Mouse (Mus musculus) adrenal gland, postnatal 25 days (tissue): Measurements from ENCODE around the gene Nap1l4. TPM values are rescaled to one million over a fixed set of nuclear protein-coding genes. Genes with fewer than 3 reads are reported as not detected.
A peak's percentile ranks its signal among the peaks of the same experiment; 100 is the strongest.

Source experiments
- DNase-seq: peaks from one replicate; pipeline ENCODE4 v3.0.0; 2021; ENCODE audit warnings: mixed read lengths
- total RNA-seq: library from RNA; stranded (reverse); gene quantifications from 2 replicates; pipeline ENCODE4 v1.2.3, GENCODE M21; 2021

Gene Nap1l4
- total RNA-seq, 1 experiment from 2014 or later, result 135 TPM

DNA sequence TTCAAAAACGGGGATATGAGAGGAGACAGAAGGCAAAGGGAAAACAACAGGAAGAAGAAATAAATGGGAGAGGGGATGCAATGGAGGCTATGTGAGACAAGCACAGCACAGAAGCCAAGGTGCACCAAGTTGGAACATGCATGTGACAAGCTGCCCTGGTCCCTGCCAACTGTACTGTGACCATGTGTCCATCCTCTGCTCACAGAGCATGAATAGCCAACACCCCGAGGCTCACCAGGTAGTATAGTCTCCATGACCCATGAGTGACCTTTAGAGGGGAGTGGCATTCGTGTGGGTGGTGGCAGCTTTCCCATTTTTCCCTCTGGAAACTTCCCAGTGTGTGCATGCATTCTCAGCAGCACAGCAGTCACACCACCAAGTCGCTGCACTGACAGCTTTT is 29.6 kb downstream of the Nap1l4 start:
- DNase-seq, result no peak

DNA sequence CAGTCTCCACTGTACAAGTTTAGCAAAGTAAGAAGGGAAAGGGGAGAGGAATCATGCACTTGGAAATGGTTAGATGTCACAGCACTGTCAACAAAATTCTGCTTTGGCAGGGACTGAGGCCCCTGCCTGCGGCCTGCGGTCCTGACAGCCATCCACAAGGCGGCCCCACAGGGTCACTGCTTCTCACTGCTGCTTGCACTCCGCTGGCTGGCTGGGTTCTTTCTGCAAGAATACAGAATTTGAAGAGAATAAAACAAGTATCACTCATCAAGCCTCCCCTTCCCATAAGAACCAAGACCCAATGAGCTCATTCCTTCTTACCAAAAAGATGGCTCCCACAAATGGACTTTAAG is 34.5 kb downstream of the Nap1l4 start:
- DNase-seq, result no peak

DNA sequence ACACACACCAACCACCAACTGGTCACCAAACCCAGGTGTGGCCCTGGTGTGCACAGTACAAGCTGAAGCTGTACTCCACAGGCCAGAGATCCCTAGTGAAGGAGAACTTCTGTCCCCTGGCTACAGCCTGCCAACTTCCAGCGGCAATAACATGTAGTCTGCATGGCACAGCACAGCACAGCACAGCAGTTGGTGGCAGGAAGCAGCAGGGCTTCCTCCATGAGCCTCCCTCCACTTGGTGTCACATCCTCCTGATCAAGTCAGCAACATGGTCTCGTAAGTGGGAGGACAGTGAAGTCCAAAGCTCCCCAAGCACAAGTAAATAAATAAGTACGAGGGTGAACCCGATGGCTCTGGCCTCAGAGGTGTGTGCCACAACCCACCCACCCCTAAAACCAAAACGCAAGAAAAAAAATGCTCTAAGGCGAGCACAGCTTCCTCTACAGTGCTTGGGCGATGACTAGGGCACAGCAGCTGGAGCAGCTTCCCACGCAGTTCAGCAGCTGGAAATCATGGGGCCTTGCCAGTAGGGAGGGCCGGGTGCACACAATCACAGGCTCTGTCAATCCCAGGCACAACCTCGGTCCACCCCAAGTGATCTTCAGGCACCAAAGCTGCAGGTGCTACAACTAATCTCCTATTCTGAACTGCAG is 35.0 kb downstream of the Nap1l4 start:
- DNase-seq, result no peak

DNA sequence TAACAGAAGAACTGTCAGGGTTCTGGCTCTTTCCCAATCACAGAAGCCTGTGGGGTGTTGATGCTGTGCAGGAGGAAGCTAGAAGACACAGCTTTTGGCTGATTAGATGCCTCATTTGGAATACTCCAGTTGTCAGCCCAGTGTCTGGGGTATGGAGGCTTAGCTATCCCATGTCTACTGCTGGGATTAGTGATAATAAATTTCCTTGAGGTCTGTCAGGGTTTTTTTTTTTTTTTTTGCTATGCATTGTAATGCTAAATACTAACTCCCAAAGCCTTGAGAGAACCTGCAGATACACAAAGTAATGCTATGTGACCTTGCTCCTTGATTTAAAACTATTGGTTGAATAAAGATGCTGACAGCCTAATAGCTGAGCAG is 37.6 kb downstream of the Nap1l4 start:
- no peak for DNase-seq

DNA sequence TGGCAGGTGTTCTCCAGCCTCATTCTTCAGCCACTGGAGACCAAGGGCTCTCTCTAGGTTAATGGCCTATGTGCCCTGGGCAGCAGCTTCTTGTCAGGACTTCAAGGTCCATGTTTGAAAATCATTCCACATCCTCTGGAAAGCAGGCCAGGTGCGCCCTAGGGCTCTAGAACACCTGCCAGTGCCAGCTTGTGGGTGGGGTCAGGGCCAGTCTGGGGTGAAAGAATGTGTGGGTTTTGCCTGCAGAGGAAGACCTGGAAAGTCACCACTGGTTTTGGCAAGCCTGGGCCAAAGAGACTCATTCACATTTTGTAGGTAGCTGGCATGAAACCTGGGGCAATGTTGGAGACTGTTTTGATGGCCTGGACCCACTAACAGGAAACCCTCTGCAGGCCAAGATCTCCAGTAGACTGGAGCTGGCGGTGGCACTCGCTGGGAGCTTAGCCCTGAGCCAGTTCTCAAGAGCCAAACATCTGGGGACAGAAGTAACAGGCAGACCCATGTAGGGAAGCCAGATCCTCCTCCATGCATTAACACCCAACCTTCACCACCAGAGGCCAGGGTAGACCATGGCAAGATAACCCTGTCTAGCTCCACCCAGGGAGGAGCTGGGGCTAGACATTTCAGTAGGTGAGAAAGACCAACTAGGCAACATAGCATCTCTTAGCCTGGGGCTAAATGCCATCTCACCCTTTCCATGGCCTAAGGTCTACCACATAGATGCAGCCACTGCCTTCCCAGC is 38.1 kb downstream of the Nap1l4 start:
- no peak for DNase-seq

DNA sequence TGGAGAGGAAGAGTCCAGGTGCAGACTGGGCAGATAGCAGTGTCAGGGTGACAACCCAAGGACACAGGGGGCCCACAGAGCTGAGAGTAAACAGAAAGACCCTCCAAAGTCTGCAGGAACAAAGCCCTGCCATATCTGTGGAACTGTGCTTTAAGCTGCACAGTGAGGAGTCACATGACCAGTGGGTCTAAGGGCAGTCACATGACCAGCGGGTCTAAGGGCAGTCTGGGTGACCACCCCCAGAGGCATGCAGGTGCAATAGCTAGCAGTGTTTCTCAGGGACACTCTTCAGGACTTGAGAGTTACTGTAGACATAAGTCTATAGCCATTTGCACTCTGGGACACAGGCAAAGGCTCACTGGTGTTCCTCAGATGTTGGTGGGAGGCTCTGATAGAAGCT is 39.3 kb downstream of the Nap1l4 start:
- DNase-seq, result no peak

DNA sequence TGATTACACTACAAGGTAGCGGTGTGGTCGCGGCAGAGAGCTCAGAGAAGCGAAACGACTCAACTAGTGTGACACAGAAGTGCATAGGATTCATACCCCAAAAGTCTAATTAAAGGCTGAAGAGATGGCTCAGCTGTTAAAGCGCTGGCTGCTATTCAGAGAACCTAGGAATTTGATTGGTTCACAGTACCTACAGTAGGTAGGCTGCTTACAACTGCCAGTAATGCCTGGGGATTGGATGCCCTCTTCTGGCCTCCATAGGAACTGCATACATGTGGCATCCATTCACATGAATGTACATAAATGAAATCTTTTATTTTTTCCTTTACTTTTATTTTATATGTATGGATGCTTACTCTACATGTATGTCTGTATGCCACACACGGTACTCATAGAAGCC is 42.2 kb downstream of the Nap1l4 start:
- DNase-seq, result peak; percentile 55

DNA sequence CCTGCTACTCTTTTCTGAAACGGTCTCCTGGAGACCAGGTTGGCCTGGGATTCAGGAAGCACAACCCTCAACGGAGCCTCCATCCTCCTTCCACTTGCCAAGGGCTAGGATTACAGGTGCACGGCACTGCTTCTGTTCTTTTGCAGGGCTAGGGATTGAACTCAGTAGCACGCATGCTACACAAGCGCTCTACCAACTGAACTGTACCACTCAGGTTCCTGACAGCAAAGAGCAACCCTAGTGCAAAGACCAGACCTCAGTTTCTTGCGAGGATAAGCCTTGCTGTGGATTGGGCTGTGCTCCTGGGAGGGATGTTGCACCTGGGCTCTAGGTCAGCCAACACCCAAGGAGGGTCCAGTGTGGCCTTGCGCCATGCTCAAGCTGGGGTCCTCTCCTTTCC is 42.6 kb downstream of the Nap1l4 start:
- DNase-seq, result no peak

DNA sequence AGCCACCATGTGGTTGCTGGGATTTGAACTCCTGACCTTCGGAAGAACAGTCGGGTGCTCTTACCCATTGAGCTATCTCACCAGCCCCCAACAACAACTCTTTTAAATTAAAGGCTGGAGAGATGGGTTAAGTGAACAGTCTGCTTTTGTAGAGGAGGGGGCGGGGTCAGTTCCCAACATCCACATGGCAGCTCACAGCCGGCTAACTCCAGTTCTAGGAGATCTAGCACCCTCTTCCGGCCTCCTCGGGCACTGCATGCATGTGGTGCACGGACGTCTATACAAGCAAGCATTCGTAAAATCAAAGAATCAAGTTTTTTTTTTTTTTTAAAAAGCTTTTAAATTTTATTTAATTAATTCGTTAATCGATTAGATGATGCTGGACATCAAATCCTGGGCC is 43.1 kb downstream of the Nap1l4 start:
- peak; percentile 82 for DNase-seq

DNA sequence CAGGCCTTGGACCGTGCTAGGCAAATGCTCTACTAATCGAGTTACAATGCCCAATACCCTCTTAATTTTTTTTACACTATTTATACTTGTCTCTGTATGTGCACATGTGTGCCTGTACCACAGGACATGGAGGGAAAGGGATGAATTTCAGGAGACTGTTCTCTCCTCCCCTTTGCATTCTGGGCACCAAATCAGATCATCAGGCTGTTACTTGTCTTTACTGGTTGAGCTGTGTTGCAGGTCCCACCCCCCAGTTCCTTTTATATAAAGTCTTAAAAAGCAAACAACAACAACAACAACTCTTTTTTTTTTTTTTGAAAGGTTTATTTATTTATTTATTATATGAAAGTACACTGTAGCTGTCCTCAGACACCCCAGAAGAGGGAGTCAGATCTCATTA is 43.5 kb downstream of the Nap1l4 start:
- no peak for DNase-seq

DNA sequence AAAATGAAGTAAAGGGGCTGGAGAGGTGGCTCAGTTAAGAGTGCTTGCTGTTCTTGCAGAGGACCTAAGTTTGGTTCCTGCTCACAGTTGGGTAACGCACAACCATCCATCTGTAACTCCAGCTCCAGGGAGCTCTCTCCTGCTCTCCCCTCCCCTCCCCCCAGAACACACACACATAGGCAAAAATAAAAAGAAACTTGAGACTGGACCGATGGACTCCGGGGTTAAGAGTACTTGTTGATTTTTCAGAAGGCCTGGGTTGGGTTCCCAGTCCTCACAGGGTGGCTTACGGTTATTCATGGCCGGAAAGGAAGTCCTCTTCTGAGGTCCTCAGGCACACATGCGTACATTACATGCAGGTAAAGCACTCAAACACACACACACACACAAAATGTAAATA is 45.0 kb downstream of the Nap1l4 start:
- no peak for DNase-seq

DNA sequence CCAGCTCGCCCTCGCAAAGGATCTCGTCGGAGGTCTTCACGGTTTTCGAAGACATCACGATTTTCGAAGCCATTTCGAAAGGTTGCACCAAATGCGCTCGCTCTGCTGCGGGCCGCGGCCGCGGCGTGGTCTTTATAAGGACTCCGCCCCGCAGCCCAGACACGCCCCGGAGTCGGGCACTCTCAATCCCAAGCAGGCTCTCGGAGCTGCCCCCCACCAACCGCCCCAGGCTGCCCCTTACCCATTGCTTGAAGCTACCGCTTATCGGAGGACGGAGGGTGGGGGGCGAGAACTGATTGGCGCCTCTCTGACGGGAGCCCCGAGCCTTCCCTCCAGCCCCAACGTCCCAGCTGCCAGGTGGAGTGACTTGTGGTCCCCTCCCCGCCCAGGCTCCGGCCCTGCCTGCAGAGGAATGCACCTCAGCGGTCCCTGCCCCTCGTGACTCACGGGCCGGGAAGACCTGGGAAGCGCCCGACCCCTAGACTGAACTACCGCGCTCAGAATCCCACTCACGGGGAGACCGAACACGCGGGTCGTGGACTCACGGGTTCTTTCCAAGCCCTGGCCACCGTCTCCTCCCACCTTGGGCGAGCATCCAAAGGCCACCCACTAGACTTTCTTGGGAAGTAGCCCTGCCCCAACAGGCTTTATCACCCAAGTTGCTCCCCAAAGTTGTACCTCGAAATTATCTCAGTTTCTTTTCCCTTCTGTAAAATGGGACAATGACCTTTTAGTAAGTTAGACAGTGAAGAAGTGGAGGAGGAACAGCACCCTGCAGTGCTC is 46.3 kb downstream of the Nap1l4 start, which contains the start of gene Phlda2:
TSS of gene Phlda2 (minus strand) at position 733 of the 783 bp plus-strand sequence.
- peak; percentile 31 for DNase-seq

DNA sequence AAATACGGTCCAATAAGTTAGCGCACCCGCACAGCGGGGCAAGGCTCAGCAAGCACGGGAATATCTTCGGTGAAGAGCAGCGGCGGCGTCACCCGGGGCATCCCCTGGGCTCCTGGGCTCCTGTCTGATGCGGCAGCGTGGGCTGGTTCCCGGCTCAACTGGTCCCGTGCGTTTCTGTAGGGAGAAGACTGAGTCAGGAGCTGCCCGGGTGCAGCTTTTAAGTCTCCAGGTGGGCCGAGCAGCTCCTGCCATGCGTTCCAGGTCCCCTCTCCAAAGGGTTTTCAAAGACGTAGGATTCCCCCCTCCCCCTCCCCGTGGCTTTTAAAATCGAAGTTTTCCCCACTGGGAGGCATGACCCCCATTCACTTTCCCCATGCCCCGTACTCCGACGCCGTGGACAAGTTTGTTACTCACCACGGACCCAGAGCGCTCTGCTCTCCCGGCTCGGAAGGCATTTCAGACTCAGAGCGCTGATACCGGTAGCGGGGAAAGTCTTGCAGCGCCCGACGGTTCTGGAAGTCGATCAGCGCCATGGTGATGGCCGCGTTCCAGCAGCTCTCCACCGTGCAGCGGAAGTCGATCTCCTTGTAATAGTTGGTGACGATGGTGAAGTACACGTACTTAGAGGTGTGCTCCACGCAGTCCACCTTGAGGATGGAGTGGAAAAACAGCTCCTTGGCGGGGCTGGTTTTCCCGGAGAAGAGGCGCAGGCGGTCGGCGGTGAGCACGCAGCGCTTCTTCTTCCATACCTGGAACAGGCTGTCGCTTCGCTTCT is 47.1 kb downstream of the Nap1l4 start:
- peak; percentile 66 for DNase-seq

DNA sequence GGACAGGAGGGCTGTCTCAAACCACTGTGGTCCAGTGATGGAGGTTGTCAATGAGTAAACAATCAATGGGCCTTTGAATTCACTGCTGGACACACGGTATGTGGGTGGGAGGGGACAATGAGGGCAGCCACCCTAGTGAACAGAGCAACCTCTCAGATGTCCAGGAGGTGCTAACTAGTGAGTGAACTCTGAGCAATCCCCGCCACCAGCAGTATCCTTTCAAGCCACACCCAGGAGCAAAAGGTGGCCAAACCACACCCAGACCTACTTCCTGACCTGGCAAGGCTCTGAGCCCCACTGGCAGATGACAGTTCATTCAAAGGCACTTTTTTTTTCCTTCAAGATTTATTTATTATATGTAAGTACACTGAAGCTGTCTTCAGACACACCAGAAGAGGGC is 48.0 kb downstream of the Nap1l4 start:
- no peak for DNase-seq

DNA sequence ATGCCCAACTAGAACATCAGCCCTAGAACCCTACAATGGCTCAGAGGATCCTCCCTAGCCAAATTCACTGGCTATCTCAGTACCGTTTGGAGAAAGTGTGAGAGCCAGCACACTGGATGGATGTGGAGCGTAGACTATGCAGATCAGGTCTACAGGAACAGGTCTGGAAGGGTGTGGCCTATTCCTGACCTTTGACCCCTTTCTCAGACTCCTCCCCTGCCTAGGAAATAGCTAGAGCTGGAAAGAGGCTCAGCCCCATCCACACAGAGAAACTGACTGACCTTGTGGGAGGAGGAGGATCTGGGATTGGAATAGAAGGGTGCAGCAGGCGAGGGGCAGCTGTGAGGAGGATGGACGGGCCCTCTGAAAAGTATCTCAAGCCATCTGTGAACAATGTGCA is 50.3 kb downstream of the Nap1l4 start:
- DNase-seq, result no peak

DNA sequence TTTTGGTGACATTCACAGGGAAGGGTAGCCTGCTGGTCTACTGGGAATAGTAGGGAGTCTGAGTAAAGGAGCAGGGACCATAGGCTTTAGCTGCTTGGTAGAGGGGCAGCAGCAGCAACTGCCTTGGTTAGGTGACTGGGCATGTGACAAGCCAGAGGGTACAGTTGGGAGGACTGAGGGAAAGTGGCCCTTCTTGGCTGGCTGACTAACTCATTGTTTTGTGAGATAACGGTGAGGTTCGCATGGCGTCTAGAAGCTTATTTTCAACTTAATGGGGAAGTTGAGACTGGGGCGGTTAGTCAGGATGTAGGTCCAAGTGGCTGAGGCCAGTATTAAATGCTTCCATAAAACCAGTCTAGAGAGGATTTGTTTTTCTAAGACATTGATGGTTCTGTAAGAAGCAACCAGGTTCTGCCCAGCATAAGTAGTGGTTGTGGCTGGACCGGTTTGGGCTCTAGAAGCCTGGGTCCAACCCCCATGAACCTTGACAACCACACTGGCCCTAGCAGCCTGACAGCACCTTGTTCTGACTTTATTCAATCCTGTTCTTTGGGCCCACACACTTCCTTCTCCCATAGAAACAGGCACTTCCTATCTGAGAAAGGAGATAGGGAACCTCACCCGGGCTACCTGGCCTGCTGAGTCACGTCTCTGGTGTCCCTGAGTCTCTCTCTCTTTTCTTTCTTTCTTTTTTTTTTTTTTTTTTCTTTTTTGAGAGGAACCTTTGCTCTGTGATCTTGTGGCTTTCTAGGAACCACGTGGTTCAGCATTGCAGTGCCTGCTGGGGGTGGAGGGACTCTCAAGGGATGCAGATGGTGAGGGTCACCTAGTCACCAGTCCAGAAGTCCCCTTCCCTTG is 53.6 kb downstream of the Nap1l4 start:
- no peak for DNase-seq

DNA sequence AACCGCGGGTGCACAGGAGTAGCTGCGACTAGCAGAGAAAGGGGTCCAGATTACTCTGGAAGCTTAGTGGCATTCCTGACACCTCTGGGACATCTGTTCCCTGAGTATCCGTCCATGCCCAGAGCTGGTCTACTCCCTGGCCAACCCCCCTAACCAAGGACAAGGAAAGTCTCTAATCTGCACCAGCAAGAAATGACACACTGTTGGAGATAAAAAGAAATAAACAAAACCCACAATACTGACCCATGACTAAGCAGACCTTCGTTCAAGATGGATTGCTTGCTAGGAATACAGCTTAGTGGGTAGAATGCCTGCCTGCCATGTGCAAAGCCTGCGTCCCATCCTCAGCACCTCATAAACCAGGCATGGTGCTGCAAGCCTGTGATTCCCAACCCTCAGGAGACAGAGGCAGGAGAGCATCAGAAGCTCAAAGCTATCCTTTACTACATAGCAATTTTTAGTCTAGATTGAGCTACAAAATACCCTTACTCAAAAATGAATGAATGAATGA is 55.2 kb downstream of the Nap1l4 start:
- no peak for DNase-seq

DNA sequence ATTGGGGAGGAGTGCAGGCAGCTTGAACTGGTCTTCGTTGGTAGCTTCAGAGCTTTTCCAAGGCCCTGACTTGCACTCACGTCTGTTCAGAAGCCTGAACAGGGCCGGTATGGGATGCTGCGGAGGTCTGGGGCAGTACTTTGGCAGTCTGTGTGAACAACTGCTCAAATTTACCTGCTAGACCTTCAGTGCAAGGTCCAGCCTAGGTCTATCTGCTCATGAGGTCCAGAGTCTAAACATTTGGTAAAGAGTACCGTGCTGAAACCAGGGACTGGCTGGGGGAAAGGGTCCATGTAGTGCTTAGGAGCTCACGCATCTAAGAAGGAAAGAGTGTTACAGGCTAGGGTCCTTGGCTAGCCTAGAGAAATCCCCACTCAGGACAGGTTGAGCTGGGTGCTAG is 59.2 kb downstream of the Nap1l4 start:
- DNase-seq, result no peak

DNA sequence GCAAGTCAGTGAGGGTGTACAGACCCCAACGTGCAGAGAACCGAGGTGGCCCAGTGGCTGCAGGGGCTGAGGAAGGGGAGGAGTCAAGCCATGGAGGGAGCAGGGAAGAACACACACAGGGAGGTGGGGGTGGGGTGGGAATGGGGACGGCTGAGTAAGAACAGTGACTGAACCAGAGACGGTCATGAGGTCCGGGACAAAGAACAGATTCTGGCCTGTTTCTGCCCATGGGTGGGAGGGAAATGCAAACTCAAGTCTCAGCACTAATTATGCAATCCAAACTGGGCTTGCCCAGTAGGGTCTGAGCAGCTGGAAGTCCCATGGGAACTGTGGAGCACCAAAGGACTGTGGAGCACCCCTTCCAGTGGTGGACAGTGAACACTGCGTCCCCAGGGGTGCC is 66.4 kb downstream of the Nap1l4 start:
- no peak for DNase-seq

DNA sequence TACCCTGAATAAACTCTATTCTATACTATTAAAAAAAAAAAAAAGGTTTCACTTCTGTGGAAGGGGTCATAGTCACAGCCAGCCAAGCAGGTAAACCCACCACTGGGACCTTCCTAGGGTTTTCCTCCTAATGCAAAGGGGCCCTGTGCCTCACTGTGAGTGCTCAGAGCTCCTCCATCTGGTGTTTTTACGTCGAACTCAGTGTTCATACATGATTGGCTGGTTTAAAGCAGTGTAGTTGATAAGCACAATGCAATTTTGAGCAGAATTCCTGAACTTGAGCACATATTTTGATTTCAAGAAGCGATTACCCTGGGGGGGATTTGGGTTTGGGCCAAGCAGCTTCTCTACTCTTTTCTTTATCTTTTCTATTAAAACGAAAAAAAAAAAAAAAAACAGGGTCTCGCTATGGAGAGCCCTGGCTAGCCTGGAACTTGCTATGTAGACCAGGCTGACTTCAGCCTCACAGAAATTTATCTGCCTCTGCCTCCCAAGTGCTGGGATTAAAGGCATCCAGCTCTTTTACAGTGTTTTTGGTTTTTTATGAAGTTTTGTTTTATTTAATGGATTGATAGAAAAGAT is 67.0 kb downstream of the Nap1l4 start:
- DNase-seq, result no peak

DNA sequence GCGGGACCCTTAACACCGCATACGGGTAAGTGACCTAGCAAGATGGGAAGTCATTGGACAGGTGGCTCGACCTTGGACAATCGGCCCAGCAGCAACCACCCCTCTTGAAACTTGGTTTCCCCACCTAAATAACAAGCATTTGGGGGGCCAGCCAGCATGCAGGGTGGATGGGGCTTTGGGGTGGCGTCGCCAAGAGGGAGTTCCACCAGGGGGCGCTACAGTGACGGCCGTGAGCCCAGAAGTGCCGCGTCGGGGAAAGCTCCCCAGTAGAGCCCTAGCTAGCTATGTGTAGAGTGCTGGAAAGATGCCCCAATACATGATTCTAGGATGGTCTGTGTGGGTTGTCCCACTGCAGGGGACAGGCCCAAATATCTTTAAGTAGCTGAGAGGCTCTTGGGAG is 68.4 kb downstream of the Nap1l4 start:
- DNase-seq, result peak; percentile 80
